Mouse (Mus musculus): ENCODE results near the gene 1810055G02Rik. TPM values are rescaled to one million over a fixed set of nuclear protein-coding genes. Genes with fewer than 3 reads are reported as not detected.
A peak's percentile ranks its signal among the peaks of the same experiment; 100 is the strongest.

The 1810055G02Rik gene
- total and polyA plus RNA-seq, 3 experiments: 22.4 to 32.3 TPM; not detected in 1

DNA sequence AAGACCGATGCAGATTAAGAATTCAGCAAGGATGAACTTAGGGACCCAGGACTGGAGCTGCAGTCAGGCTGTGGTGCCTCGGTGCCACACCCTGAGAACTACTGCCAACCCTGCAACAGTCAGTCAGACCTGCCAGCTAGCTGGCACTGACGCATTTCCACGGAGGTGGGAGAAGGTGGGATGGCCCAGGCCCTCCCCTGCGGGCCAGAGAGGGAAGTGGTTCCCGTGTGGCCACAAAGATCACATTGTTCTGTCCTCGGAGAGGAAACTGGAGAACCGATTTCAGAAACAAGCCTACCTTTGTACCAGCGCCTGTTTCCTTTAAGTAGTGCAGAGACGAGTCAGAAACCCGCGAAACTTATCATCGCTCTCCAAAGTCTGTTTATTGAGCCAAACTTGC lies 39.0 kb upstream of the 1810055G02Rik start:
- H3K27ac ChIP-seq (ENCODE audit: control insufficient read depth, low read depth, low read length): no peak overlapping the region
- H3K9me3 ChIP-seq (replicated peaks; ENCODE audit: insufficient read depth, low read length): no peaks in the 10 kb centered on the region; the same call in 1 of the 2 replicates
- no peaks in the 10 kb centered on the region for H3K27me3 ChIP-seq (ENCODE audit: control insufficient read depth in 1 of 2, insufficient read depth in 2 of 2, low read length in 2 of 2)
- H3K4me3 ChIP-seq (ENCODE audit: control insufficient read depth in 1 of 2, insufficient read depth in 1 of 2, low read depth in 2 of 2, low read length in 2 of 2): no peak overlapping the region
- no peak for DNase-seq (ENCODE audit: low read depth, low spot score)
- no peaks in the 10 kb centered on the region for H3K36me3 ChIP-seq (ENCODE audit: control insufficient read depth in 1 of 2, insufficient read depth in 2 of 2, low read length in 2 of 2)
- no peaks in the 10 kb centered on the region for H3K4me1 ChIP-seq (ENCODE audit: control insufficient read depth in 1 of 2, insufficient read depth in 2 of 2, low read length in 2 of 2)
- no peak for TF ChIP-seq ETS1 (IDR thresholded peaks at IDR 0.05; ENCODE audit: low read depth, low read length)
- H3K79me2 ChIP-seq (ENCODE audit: control insufficient read depth, insufficient read depth, low read length, poor library complexity): no peaks in the 10 kb centered on the region
- no peak overlapping the region for H3K9ac ChIP-seq (ENCODE audit: control insufficient read depth, low read depth, low read length, poor library complexity, severe bottlenecking)

- Histone ChIP-seq H3K27ac (ENCODE audit: control insufficient read depth, low read depth, low read length) (no peak overlapping the region), H3K79me2 (ENCODE audit: control insufficient read depth, insufficient read depth, low read length, poor library complexity) (no peaks in the 10 kb centered on the region), H3K9me3 (replicated peaks; ENCODE audit: insufficient read depth, low read length) (no peaks in the 10 kb centered on the region; the same call in 1 of the 2 replicates), H3K9ac (ENCODE audit: control insufficient read depth, low read depth, low read length, poor library complexity, severe bottlenecking) (no peak overlapping the region), H3K27me3 (ENCODE audit: control insufficient read depth in 1 of 2, insufficient read depth in 2 of 2, low read length in 2 of 2) (no peaks in the 10 kb centered on the region), H3K4me1 (ENCODE audit: control insufficient read depth in 1 of 2, insufficient read depth in 2 of 2, low read length in 2 of 2) (no peaks in the 10 kb centered on the region), H3K4me3 (ENCODE audit: control insufficient read depth in 1 of 2, insufficient read depth in 1 of 2, low read depth in 2 of 2, low read length in 2 of 2) (no peak overlapping the region), H3K36me3 (ENCODE audit: control insufficient read depth in 1 of 2, insufficient read depth in 2 of 2, low read length in 2 of 2) (no peaks in the 10 kb centered on the region)
- DNase-seq (ENCODE audit: low read depth, low spot score): peak; percentile 48
- no peak for TF ChIP-seq USF2 (IDR thresholded peaks at IDR 0.05; ENCODE audit: borderline replicate concordance in 1 of 2, insufficient read depth in 1 of 2, low read depth in 1 of 2, low read length in 2 of 2)
- TF ChIP-seq MXI1 (IDR thresholded peaks at IDR 0.05; ENCODE audit: low read depth, low read length): no peak
- peak; percentile 32 to 59 (median 52) for TF ChIP-seq CTCF (IDR thresholded peaks at IDR 0.05 in 2 of 3, conservative IDR thresholded peaks at IDR 0.05 in 1 of 3; ENCODE audit: control insufficient read depth in 1 of 3, insufficient read depth in 1 of 3, low read depth in 2 of 3, low read length in 3 of 3, poor library complexity in 1 of 3, severe bottlenecking in 1 of 3)
- no peak for TF ChIP-seq MAX (IDR thresholded peaks at IDR 0.05; ENCODE audit: low read length)
- no peak for TF ChIP-seq UBTF (IDR thresholded peaks at IDR 0.05; ENCODE audit: borderline replicate concordance, insufficient read depth, low read depth, low read length)
These were observed 34.9 kb upstream of the 1810055G02Rik start for GRCm38 (mm10) chr19:3673149-3673548.

DNA sequence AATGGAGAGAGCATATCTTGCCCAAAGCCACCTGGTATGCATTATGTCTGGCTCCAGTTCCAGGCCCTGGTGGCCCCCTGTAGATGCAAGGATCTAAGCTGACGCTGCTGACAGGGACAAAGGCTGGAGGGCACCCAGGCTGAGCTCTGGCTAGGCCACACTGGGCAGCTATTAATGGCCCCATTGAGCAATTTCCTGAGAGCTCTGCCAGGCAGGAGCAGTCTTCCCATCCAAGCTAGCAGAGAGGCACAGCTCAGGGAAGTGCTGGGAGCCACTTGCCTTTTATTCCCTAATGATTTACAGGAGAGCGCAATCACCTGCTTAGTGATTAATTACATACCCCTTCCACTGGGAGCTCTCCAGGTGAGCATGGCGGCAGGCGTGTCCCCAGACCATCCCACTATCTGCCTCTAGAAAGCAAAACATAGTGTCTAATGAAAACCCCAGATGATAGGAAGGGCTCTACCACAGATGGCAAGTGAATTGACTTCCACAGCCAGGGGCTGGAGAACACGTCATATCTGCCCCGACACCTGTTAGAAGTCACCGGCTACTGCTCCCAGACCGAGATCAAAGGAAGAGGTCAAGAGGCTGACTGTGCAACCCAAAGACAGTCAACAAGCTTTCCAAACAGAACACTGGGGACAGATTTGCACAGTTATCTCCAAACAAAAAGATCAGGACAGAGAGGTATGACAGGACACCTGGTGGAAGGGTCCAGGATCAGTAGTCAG lies 33.8 kb upstream of the 1810055G02Rik start:
- H3K4me3 ChIP-seq (ENCODE audit: control insufficient read depth in 1 of 2, insufficient read depth in 1 of 2, low read depth in 2 of 2, low read length in 2 of 2): no peak overlapping the region
- H3K9me3 ChIP-seq (replicated peaks; ENCODE audit: insufficient read depth, low read length): no peaks in the 10 kb centered on the region; the same call in 1 of the 2 replicates
- no peaks in the 10 kb centered on the region; the same call in 1 of the 2 replicates for H3K79me2 ChIP-seq (ENCODE audit: control insufficient read depth, insufficient read depth, low read length, poor library complexity)
- TF ChIP-seq USF2 (IDR thresholded peaks at IDR 0.05; ENCODE audit: borderline replicate concordance in 1 of 2, insufficient read depth in 1 of 2, low read depth in 1 of 2, low read length in 2 of 2): no peak
- no peak for TF ChIP-seq TCF12 (IDR thresholded peaks at IDR 0.05; ENCODE audit: low read depth, low read length)
- no peak for TF ChIP-seq POLR2AphosphoS5 (IDR thresholded peaks at IDR 0.05; ENCODE audit: borderline replicate concordance, low read depth, low read length)
- no peak for TF ChIP-seq MEF2A (IDR thresholded peaks at IDR 0.05; ENCODE audit: extremely low read depth, insufficient replicate concordance, low read depth, low read length, poor library complexity, severe bottlenecking)
- TF ChIP-seq POLR2AphosphoS2 (IDR thresholded peaks at IDR 0.05; ENCODE audit: low read length): no peak
- no peak for TF ChIP-seq ZMIZ1 (IDR thresholded peaks at IDR 0.05; ENCODE audit: low read depth, low read length)
- TF ChIP-seq POLR2A (IDR thresholded peaks at IDR 0.05; ENCODE audit: control insufficient read depth in 1 of 2, insufficient read depth in 1 of 2, low read depth in 1 of 2, low read length in 2 of 2, poor library complexity in 1 of 2): no peak
- no peak for TF ChIP-seq UBTF (IDR thresholded peaks at IDR 0.05; ENCODE audit: borderline replicate concordance, insufficient read depth, low read depth, low read length)
- TF ChIP-seq SMC3 (IDR thresholded peaks at IDR 0.05; ENCODE audit: low read depth, low read length): no peak
- TF ChIP-seq CHD1 (IDR thresholded peaks at IDR 0.05; ENCODE audit: low read depth, low read length): no peak
- no peak for TF ChIP-seq KAT2A (conservative IDR thresholded peaks at IDR 0.05; ENCODE audit: low read depth, low read length)
- DNase-seq (ENCODE audit: low read depth, low spot score): no peak
- no peaks in the 10 kb centered on the region for H3K36me3 ChIP-seq (ENCODE audit: control insufficient read depth in 1 of 2, insufficient read depth in 2 of 2, low read length in 2 of 2)
- H3K4me1 ChIP-seq (ENCODE audit: control insufficient read depth in 1 of 2, insufficient read depth in 2 of 2, low read length in 2 of 2): no peaks in the 10 kb centered on the region
- H3K27ac ChIP-seq (ENCODE audit: control insufficient read depth, low read depth, low read length): no peak overlapping the region
- no peaks in the 10 kb centered on the region for H3K27me3 ChIP-seq (ENCODE audit: control insufficient read depth in 1 of 2, insufficient read depth in 2 of 2, low read length in 2 of 2)
- no peak overlapping the region for H3K9ac ChIP-seq (ENCODE audit: control insufficient read depth, low read depth, low read length, poor library complexity, severe bottlenecking)
